Mouse (Mus musculus): ENCODE data around the gene Cyb561d1.

Gene Cyb561d1

DNA sequence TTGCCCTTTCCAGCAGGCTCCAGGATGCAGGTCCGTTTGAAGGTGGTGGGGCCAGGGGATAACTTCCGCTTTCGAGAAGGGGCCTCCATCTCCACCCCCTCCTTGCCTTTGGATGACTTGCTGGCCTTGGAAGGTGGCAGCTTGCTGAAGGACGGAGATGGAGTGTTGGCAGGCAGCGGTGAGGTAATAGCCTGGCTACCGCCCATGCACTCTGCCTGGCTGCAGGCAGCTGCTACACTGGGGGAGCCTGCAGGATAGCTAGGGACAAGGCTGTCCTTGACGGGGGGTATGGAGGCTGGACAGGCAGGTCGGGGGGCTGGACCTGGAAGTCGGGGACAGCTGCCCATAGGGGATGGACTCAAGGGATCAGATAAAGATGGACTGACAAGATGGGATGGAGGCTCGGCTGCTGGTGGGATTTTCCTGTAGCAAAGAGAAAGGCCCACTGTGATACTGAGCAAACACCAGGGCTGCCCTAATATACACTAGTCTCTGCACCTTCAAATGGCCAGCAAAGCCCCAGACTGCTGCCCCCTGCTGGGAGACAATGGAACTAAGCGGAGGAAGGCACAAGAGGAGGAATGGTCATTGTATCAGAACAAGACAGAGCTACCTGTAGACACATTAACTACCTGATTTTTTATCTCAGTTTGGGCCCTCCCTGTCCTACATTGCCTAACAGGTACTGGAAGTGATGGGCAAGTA, 2.8 kb upstream of the Cyb561d1 start:
- DNase-seq: peak; percentile 74 to 87

DNA sequence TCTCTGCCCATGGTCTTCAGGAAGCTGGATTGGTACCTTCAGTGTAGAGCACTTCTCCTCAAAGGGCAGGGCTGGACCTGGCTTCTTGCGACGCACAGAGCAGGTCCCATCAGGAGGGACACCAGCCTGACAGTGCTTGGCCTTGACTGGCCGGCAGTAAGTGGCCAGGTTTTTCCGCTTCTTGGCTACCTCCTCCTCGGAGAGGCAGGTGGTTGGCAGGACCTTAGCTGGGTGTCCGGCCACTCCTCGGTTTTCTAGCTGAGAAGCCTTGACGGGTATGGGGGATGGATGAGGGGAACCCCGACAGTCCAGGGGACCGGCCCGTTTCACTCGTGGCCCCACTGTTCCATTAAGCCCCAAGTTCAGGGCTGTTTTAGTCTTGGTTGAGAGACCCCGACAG, 2.2 kb upstream of the Cyb561d1 start:
- DNase-seq: no peak

DNA sequence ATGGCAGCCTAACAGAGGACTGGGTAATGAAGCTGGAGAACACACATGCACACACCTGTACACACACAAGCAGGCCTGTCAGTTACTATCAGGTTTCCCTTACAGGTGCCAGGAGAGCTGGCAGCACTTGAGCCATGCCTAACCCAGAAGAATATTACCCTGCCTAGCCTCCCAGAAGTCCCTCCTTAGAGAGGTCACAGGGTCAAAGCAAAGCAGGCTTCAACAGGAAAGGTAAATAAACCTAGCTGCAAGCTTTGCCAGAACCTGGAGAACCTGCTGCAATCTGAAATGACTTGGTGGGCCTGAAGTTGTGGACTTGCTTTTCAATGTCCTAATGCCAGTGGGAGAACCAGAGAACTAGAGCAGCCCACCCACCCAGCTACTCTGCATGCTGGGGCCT, 1.5 kb upstream of the Cyb561d1 start:
- DNase-seq: no peak

DNA sequence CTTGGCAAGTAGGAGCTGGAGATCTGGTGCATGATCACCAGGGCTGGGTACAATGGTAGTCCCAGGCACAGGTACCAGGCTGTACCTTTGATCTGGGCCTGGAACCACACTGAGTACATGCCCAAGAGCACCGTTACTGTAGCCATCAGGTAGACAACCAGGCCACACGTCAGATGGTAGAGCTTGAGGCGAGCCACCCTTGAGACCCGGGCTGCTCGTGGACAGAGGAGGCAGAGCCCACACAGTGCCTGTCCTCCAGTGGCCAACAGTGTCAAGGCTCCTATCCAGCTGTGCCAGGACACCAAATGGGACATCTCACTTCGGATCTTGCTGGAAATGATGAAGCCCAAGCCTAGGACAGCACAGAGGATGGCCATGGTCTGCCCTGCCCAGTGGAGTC, 1.8 kb downstream of the Cyb561d1 start:
- DNase-seq: no peak

DNA sequence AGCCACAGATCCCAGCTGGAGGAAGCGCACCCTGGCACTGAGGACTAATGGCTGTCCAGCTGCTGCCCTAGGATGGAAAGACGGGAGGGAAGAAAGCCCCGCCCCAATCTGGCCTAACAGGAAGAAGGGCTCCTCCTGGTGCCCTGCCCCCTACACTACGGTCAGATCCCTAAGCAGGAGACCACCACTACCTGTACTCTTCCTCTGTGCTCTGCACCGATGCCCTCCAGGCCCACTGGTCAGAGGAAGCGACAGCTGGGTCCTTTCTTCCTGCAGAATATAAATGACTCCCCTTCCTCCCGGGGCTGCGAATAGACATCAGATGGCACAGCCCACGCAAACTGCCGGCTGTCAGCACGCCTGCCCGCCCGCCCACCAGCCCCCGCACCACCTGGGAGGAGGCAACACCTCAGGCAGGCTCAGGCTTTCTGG, 3.9 kb downstream of the Cyb561d1 start:
- DNase-seq: peak; percentile 61 to 77

DNA sequence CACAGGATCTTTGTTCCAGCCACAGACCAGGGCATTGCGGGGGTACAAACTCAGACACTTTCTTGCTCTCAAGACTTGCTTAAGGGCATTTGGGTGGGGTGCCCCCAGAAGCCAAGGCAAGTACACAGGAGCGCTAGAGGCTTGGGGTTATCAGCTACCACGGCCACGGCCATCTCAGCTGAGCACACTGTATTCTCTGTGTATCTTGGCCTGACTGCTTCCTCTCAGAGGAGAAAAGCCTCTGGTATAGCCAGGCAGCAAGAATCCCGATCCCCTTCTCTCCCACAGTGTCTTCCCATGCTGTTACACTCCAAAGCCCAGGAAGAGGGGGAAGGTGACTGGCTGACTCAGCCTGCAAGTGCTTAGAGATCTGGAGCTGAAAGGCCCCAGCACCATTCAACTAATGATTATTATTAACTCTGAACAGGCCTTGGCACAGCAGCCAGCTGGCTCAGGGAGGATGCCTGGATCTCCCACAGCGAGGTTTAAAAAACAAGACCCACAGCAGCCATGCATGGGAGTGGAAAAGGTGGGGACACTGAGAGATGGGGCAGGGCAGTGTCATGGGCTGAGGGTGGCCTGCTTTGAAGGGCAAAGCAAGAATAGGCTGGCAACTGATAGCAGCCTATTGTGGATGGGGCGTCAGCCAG, 4.9 kb downstream of the Cyb561d1 start:
- no peak for DNase-seq

DNA sequence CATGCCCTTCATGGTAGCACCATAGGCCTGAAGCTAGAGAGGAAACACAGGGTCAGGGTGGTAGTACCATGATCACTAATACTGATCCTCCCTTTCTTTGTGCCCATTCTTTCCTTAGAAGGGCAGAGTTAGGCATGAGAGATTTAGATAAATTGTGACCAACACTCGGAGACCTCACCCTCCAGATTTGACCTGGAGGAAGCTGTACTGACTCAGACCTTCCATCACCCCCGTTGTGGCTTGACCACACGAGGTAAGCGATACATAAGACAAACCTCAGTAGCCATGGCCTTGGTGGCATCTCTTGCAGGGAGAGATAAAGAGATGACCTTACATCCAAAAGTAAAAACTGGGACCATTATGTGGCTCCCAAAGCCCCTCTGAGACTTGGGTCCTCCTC, 5.7 kb downstream of the Cyb561d1 start:
- no peak for DNase-seq

DNA sequence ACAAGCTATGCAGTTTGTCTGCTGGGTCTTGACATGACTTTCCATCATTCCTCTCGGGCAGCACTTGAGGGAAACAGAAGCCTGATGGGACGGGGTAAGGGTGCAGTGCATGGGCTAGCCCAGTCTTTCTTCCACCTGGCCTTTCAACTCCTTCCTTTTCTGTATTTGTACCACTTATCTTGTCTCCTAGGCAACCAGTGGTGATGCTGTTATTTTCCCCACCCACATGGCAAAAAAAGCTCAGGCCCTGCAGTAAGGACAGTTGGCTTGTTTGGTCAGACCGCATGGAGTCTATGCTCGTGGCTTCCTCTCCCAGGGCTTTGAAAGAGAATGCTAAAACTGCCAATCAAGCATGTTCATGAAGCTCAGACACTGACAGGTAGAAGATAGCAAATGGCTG, 7.3 kb downstream of the Cyb561d1 start:
- no peak for DNase-seq

DNA sequence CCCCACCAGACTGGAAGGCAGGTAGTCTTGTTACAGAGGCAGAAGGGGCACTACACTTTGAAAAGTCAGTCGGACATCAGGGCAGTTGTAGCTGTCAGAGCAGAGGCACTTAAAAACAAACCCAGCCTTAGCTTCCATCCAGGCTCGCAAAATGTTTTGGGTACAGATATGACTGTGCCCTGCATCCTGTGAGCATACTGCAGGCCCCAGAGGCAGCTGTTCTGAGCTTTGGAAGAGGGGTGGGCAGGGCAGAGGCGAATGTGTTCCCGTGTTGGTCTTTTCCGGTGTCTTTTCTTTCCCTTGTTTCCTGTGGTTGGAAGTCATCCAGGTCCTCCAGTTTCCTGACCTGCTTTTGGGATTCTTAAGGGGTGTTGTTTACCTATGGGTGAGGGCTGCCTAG, 11.1 kb downstream of the Cyb561d1 start:
- no peak for DNase-seq

DNA sequence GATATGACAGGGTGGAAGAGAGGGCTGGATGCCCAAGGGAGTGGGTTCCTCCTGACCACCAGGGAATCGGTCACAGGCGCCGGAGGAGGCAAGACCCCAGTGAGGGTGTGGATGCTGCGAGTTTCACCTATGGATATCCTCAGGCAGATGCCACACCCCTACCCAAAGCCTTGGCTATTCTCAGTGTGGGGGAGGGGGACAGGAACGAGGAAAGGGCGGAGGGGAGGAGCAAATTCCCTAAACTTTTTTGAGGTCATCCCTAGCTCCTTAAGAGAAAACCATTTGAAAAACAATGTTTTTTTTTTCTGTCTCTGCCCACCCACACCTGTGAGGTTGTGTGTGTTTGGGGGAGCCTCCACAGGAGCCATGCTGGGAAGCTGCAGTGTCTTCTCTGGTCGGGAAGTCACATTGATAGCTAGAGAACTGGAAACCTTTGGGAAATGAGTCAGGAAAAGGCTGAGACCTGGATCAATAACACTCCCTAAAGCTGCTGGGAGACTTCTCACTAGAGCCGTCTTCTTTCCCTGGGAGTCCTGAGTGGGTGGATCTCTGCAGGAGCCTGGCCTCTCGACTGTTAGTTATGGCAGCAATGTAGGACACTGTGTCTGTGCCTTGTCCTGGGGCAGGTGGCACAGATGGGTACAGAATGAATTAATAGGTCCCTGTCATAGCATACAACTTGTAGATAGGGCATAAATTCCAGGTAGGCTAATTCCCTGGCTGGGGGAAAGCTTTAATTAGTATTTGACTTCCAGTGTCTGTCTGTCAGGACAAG, 12.1 kb downstream of the Cyb561d1 start:
- no peak for DNase-seq

DNA sequence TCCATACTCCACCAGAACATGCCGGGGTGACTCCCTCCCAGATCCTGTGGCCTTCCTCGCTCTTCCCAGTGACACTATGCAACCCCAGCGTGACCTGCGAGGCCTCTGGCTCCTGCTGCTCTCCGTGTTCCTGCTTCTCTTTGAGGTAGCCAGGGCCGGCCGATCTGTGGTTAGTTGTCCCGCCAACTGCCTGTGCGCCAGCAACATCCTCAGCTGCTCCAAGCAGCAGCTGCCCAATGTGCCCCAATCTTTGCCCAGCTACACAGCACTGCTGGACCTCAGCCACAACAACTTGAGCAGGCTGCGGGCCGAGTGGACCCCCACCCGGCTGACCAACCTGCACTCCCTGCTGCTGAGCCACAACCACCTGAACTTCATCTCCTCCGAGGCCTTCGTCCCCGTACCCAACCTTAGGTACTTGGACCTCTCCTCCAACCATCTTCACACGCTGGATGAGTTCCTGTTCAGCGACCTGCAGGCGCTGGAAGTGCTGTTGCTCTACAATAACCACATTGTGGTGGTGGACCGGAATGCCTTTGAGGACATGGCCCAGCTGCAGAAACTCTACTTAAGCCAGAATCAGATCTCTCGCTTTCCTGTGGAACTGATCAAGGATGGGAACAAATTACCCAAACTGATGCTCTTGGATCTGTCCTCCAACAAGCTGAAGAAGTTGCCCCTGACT, 13.8 kb downstream of the Cyb561d1 start:
- DNase-seq: no peak

DNA sequence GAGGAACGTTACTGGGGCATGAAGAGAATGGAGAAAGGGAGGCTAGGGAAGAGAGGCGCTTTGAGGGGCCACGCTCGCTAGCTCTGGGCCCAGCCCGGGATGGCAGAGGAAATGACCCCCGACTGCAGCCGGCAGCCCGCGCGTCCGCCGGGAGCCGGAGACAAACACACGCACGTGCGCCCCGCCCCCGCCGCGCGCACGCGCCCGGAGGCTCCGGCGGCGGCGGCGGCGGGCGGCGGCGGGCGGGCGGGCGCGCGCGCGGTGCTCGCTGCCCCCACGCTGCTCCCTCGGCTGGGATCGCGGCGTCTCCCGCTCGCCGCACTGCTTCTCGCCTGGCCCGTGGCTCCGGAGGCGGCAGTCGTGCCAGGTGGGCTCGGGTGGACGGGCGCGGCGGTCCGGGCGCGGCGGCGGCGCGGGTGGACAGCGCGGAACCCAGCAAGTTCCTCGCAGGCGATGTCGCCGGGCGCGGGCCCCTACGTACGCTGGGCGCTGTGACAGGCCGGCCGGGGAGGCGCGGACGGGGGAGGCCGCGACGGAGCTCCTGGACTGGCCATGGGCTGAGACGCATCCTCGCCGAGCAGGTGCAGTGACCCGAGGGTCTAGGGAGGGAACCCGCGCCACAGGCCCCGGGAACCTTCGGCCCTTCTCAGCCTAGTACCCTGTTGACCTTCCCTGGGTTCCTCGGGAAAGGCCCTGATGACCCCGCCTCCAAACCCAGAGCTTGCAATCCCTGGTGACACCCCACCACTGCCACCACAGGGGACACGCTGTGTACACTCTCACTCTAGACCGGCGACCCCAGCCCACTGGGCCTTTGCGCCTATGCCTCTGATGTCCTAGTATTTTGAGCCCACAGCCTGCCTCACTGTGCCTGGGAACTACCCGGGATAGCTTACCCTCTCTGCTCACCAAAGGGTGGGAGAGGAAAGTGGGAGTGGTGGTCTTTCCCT, 14.6 kb downstream of the Cyb561d1 start, which contains the start of gene Amigo1:
Gene Amigo1 (plus strand): TSS at position 238 of the 950 bp plus-strand sequence.
- peak; percentile 49 to 78 for DNase-seq

DNA sequence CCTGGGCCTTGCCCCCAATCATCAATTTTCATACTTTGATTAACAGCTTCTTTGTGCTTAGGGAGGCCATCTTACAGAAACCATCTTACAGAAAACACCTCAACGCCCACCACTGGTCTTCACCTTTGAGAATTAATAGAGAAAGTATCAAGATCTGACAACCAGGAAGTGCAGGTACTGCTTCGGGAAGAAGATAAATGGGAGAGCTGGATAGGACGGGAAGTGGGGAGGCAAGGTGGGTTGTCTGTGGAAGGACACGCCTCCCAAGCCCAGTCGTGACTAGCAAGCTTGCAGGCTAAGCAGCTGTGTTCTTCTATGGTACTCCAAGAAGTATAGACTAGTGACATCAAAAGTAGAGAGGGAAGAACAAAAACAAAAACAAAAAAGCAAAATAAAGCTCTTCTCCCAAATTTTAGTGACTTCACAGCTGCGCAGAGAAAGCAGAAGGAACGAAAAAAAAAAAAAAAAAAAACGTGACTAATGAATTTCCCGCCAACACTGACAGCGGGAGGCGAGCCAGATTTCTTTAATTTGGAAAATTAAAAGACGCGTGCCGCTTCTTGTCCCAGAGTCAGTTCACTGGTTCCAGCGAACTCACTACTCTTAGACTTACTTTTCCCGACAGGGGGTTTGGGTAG, 15.4 kb downstream of the Cyb561d1 start:
- DNase-seq: no peak

DNA sequence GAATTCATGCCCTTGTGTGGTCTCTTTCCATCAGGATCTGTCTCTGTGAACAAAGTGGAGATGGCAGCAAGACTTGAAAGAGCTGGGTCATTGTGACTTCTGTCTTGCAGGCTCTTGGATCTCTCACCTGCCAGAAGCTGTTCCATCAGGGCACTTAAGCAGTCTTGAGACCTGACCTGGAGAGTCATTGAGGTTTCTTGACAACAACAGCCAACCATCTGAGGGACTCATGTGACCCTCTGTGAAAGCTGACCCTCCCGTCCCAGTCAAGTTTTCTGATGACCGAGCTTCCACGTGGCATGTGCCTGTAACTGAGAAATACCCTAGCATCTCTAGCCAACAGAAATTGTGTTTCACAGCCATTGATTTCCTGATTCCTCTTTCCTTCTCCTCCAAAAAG, 16.3 kb downstream of the Cyb561d1 start:
- peak in 1 of 2 experiments; percentile 59 for DNase-seq

DNA sequence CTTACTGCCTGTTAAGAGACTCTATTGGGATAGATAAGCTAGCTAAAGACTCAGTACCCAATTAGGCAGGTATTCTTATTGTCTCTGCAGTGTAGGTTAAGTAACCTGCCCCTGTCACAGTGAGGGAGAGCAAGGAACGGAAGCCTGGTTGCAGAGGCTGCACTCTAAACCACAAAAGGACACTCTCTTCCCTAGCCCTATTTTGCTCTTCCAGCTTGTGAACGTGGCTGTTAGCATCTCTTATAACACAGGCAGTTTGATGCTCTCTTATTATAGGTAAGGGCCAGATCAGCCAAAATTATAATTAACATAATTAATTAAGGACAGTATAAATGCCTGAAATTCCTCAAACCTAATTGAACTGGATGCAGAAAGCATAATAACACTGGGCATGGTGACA, 20.5 kb downstream of the Cyb561d1 start:
- DNase-seq: no peak

DNA sequence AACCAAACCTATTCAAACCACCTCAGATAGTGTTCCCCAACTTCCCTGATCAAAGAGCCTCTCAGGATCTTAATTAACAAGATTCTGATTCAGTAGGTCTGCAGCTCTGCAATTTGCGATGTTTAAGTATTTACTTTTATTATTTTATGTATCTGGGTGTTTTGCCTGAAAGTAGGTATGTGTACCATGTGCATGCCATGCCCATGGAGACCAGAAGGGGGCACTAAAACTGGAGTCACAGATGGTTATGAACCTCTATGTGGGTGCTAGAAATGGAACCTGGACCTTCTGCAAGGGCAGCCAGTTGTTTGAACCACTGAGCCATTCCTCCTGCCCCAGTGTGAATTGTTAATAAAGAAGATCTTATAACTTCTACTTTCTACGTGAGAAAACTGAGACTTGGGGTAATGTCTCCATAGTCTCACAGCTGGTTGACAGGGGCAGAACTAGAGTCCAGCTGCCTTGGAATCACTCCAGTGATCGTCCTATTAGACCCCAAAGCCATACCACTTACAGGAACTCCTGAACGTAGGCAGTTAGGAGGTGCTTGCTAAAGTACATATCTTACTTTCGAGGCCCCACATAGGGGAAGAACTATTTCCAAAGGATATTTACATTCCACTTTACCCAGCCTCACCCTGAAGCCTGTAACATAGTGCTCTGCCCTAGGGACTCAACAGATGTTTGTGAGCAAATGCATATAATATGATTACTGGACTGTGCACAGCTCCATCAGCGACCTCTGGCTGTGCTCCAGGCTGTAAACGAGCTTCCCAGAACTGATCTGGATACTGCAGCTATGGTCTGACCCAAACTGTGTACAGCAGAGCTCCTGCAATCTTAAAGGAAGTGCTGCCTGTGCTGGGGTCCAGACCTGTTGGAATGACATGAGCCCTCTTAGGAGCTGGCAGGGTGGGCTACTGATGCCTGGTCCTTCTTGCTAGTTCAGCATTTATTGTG, 22.0 kb downstream of the Cyb561d1 start:
- DNase-seq: peak in 1 of 2 experiments; percentile 78

DNA sequence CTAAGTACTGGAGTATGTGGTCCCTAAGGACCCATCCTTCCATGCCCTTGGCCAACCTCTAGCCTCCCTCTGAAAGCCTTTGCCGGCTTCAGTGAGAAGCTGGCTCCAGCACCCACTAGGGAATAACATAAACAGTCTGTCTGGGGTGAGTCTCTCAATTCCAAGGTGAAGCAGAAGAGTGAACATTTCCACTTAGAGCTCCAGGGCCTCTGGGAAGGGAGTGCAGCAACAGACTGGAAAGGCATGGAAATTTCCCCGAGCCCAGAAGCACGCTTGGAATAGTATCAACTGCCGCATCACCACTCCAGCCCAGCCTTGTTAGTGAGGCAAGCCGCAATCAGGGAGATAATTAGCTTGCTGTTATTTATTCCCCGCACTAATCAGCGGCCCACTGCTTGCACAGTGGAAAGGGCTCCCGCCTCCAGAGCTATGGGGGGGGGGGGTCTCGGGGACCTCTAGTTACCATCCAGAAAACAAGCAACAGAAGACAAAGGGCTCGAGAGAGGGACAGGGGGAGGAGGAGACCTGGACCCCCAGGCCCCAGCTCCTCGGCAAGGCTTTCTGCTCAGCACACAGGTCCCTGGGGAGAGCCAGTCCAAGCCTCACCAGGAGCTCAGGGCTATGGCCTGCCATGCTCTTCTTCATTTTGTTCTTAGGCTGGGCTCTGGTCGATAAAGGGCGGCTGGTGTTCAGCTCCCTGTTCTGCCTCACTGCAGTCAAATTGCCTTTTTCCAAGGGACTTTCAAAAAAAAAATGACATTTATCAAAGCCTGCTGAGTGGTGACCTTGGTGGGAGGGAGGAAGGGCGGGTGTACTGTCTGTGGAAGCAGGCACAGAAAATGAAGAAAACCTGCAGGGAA, 26.1 kb downstream of the Cyb561d1 start:
- DNase-seq: peak in 1 of 2 experiments; percentile 54

DNA sequence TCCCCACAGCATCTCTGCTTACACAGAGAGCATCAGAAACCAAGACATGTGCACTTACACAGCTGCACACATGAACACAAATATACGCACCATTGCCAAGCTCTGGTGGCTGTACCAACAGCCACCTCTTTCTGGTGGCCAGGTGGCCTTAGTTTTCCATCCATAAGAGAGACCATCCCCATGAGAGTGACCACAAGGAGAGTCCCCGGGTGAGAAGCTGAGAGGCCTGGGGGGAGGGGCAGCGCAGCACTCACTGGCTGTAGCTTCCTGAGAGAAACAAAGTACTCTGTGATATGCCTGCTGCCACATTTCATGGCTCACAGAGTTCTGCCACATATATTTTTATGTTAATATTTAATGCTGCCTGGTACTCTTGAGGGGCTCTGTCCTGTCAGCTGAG, 31.8 kb downstream of the Cyb561d1 start:
- no peak for DNase-seq

DNA sequence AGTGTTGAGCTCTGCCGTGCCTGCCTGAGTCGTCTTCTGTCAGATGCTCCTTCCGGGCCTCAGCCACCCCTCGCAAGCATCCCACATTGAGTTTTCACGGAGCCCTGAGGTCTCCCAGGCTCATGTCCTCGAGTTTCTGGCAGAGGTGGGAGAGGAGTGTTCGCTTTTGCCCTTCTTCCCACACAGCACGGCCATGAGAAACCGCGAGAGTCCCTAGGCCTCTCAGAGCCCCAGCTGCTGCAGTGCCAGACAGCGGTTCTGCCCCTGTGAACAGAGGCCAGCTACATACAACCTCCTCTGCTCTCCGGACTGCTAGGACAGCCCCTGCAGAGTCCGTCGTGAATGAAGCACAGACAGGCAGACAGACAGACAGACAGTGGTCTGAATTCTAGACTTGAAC, 33.5 kb downstream of the Cyb561d1 start:
- DNase-seq: no peak

All from lung, postnatal 4 days (tissue).